Mouse (Mus musculus) activated CD4-positive, CD25-positive, alpha-beta regulatory T cell, adult 4 months (primary cell): ENCODE measurements at regions not wholly inside any gene's neighbourhood (a gene's known extent, or its start where the extent isn't known, plus 50 kb on each side); places are given as distances from the start of the nearest gene placed in this dataset.

Source experiments
- ATAC-seq: one replicate; pipeline ENCODE4 v1.8.0; 2017

DNA sequence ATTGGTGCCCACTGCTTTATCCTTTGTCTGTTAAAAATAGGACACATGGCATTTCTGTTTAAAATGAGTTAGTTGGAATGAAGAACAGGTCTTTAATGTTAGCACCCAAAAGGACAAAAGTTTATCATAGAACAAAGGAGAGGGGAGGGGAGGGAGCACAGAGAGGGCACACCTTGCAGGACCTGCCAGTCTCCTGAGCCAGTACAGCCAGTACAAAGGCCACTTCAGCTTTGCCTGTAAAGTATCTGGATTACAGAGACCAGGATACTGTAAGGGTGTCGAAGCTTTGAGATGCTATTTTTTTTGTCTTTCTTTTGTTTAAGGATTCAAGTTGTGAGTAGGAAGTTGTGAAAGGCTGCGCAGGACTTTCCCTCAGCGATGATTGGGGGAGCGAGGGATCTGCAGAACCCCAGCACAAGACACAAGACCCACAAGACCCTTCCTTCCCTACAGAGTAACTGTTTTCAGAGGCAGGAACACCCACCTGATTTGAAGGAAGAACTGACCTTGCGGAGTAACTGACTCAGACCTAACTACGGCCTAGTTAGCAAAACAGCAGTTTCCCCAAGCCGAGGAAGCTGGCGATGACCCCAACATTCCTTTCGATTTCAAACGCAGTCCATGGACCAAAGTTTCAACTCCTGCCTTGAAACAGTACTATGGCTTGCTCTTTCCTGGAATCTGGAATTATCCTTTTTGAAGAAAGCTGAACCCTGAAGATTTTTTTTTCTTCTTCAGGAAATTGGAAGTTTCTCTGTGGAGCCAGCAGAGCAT, 178.1 kb downstream of the Efnb2 start:
- no peak for ATAC-seq

DNA sequence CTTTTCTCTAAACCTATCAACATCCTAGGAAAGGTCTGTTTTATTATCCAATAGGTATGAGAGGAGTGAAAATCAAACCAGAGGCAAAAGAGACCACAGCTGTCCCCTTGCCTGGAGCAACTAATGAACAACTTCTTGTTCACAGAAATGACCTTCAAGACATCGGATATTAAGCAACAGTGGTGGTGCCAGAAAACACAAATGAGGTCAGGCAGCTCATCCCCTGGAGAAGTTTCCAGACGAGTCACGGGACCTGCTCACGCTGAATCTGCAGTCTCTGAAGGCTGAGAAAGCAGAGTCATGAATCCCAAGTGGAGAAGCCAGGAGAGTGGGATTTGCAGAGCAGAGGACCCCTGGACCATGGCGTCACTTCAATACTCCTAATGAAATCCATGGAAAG, 183.6 kb downstream of the Efnb2 start:
- no peak for ATAC-seq

DNA sequence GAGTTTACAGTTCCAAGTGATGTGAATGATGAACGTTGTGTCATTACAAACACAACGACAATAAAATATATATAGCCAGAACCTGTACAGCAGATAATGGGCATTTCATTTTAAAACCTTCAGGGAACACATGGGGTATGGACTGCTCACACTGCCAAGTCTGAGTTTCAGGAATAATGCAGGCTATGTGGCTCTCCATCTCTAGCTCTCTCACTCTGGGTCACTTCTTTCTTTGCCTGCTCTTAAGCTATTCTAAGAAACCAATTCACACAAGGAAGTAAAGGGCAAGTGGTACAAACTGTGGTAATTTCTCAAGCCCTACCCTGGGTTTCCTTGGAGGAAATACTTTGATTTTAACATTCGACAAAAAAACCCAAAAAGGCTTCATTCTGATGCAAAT, 192.5 kb downstream of the Efnb2 start:
- ATAC-seq: no peak

DNA sequence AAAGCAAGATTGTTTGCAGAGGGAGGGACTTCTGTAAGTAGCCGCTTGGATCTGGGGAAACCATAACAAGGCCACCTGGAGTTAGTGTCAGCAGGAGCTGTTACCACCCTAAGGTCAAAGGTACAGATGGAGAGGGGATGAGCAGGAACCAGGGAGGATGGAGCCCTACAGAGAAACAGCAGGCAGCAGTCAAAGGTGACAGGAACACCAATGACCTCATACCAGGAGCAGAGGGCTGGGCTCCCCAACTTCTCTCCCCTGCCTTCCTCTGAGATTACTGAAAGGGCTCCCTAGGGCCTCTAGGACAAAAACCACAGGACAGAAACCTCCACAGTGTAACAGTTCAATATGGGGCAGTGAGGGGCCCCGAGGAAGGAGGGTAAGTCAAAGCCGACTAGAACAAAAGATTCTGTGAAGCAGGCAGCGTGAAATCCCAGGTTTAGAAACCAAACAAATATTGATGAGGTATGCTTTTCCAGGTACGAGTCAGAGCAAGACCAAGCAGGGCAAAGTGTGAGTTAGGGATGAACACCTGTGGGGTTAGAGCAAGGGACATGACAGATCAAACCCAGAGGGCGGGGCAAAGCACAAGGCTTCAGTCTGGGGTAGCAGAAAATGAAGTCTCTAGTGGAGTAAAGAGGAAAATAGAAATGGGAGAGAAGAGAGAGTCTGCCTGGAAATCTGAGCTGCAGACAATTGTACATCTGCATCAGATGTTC, 194.4 kb downstream of the Efnb2 start:
- ATAC-seq: no peak

DNA sequence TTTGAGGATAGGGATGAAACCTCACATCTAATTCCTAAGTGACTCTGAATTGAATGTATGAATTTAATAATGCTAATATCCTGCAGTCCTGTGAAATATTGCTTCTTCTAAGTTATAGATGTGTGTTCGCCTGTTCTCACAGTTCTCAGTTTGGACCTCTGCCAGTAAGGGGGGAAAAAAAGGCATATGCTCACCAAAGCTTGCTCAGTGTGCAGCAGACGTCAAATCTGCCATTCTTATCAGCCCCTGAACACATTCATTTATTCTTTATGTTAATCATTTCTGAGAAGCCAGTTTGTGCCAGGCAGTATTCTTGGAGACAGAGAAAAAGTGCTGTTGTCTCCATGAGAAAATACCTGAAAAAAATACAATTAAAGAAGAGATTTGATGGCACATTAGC, 198.6 kb downstream of the Efnb2 start:
- ATAC-seq: no peak

DNA sequence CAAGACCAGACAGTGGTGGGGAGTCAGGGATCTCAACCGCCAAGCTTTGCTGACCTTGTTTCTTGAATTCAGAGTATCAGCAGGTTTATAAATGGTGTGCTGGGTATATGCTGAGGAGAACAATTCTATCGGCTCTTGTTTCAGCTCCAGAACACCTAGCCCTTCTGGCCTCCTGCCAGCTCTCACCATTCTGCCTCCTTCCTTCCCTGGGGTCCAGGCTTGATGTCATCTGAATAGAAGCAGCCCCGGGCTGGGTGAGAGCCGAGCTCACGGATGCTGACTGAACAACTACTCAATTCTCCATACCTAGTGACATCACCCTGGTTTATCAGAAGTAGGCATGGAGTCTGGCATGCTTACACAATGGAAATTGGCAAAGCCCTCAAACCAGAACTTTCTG, 203.5 kb downstream of the Efnb2 start:
- ATAC-seq: no peak

DNA sequence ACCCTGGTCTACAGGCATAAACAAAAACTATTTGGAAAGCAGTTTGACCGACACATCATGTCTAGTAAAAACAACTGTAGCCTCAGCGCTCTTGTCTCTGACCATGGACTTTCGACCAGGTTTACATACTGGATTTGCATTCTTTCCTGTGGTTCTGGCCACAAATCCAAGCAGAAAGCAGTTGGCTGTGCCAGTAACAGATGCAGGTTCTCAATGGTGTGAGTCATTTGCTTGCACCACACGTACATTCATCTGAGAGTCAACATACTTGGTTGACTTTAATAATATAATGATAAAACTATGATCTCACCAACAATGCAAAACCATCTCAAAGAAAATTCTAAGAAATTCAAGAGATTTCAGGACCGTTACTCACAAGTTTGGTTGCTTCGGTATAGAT, 207.1 kb downstream of the Efnb2 start:
- ATAC-seq: no peak

DNA sequence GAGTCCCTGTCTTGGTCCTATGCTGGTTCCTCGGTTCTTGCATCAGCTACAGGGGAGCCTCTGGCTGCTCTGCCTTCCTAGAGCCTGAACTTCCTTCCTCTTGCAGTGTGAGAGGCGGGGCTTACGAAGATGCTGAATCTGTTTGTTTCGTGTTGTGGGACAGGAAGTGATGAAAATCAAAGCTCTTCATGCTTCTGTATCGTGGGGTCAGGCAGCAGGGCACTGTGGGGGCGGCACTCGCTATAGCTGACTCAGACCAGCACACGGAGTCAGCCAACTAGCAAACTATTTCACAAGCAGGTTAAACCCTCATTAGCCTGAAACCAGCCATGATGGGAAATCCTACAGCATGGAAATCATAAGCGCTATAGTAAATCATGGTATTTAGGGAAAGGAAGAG, 208.8 kb downstream of the Efnb2 start:
- ATAC-seq: no peak

DNA sequence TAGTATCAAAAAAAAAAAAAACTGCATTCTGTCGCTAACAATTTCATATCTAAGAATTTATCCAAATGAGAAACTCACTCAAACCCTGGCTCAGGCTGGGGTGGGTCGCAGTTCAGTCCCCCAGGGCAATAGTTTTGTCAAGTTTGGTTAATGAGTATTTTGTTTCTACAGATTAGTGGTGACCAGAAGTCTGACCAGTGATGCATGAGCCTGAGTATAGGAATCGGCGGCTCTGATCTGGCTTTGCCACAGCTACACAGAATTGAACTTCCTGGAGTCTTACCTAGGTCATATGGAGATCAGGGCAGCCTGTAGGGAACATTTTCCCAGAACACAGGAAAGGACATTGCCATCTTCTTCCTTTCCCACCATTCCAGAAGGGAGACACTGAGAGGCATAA, 212.1 kb downstream of the Efnb2 start:
- ATAC-seq: no peak

DNA sequence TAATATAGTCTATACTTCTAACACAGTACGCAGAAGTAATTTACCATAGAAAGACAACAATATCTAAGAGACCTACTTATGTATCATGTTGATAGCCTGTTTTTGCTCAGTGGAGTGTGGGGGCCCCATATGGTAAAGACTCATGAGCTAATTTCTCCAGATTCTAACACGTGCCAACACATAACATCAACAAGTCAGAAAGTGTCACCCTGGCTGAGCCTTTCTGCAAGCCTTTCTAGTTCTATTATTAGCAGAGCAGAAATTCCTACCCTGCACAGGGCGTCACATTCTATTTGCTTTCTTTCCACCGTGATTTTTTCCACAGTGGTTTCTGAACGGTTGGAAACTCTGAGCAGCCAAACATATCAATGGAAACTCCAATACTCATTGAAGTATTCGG, 219.5 kb downstream of the Efnb2 start:
- no peak for ATAC-seq

DNA sequence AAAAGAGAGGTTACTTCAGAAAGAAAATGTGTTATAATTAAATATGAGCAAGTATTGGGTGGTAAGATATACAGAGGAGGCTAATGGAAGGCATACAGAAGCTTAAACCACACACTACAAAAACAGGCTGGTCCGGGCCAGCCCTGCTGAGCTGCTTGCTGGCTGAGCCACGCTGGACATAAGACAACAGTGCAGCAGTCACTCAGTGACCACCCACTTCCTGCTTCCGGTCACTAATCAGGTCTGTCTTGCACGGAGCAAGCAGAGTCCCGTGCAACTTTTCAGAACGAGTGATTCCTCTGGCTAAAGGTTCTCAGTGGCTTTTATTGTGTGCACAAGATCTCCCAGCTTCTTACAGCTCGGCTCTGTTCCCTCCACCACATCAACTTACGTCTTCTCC, 220.1 kb downstream of the Efnb2 start:
- no peak for ATAC-seq

DNA sequence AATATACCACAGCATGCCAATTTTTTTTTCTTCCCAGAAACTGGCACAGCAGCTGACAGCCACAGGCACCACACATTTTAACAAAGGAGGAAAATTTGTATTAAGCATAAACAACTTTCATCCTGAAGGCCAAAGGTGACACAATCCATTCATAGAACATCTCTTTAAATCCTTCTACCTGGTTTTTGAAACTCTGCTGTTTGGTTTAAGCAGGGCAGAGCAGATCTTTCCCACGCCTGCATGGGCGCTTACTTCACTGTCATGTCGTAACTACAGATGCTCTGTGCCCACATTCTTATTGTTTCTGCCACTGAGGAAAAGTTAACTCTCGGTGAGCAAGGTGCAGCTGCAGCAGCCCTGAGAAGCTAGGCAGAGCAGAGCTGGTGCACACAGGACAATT, 234.8 kb downstream of the Efnb2 start:
- no peak for ATAC-seq

DNA sequence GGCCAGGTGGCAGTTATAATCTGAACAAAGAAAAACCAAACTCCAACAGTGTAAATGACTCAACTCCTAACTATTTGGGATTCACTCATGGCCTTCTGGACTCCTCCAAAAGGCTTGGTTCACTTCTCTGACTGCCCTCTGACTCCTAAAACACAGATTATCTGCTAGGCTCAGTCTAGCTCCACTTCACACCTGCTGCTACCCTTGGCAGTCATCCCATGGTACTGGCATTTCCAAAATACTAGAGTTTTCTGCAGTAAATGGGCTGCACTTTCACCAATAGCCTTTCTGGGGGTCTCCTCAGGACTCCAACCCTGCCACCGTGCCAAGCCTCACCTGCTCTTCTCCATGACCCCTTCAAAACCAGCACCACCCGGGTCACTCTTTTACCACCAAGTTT, 237.6 kb downstream of the Efnb2 start:
- no peak for ATAC-seq

DNA sequence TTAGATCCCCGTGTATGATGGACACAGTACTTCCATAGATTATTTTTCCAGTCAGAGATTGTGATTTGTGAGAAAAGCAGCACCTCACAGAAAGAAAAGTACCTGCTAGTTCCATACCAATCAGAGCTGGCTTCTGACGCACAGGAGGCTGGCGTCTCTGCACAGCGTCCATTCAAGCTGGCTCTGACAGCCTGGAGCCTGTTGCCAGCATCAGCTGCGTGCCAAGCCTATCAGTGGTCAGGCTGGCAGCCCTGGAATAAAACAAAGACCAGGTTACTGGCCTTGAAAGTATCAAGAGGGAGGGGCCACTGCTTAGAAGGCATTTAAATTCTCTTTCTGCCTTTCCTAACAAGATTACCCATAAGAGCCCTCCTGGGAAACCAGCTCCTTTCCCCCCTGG, 239.3 kb downstream of the Efnb2 start:
- no peak for ATAC-seq

DNA sequence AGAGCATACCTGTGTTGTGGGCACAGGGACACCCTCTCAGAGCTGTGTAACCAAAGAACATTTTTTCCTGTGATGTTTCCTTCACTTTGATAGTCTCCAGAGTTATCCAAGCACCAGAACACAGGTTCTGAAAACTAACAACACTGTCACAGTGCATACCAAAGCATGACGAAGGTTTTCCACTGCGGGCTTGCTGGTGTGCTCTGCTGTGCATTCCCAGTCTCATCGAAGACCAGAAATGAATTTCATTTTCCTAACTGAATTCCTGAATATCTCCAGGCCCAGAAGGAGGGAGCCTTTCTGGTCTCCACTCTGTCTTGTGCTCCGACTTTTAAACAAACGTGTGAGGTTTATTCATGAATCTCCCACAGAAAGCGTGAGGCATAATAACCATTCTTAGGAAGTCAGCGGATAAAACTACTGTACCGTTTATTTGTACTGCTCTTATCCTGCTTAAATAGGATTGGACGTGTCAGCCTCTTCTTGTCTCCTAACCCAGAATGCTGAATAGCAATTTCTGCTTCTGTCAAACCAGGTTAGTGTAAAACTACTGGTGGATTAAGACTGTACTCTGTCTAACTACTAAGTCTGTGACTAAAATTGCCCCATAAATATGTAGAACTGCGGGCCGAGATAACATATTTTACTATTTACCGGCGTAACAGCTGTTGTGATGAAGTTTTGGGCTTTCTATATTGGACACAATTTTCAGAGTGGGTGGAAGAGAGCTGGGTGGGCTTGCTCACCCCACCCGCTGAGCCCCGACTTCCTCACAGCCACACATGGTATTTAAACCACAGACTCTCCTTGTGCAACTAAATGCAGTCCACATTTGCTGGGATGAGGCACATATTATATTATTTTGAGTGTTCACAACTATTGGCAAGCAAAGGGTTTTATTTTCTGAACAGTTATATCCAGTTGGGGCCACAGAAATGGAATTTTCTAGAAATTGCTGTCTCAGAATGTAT, 241.4 kb downstream of the Efnb2 start:
- no peak for ATAC-seq

DNA sequence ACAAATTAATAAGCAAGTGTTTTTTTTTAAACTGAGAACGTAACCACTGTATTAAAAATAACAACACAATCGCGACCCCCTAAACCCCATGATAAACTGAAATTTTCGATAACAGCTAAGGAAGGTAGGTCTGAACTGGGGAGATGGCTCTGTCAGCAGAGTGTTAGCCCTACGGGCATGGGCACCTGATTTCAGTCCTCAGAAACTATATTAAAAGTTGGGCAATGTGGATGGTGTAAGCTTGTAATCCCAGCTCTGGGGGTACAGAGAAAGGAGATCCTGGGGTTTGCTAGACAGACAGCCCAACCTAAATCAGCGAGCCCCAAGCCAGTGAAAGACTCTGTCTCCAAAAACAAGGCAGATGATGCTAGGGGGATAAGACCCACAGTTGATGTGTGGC, 242.1 kb downstream of the Efnb2 start:
- no peak for ATAC-seq

DNA sequence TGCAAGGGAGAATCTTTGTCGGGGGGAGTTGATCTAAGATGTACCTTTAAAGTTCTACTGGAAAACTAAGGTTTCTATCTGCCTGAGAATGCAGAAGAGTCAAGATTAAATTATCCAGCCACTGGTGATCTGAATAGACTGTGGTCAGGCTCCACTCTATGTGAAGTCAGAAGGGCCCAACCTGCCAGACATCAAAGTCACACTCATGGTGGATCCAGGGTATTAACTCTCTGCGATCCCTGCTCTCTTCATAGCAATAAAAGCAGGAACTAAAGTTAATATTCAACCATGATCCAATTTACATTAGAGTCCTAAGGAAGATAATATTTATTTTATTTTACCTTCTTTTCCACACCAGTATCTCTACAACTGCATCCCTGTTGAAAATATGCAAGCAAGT, 242.5 kb downstream of the Efnb2 start:
- ATAC-seq: no peak

DNA sequence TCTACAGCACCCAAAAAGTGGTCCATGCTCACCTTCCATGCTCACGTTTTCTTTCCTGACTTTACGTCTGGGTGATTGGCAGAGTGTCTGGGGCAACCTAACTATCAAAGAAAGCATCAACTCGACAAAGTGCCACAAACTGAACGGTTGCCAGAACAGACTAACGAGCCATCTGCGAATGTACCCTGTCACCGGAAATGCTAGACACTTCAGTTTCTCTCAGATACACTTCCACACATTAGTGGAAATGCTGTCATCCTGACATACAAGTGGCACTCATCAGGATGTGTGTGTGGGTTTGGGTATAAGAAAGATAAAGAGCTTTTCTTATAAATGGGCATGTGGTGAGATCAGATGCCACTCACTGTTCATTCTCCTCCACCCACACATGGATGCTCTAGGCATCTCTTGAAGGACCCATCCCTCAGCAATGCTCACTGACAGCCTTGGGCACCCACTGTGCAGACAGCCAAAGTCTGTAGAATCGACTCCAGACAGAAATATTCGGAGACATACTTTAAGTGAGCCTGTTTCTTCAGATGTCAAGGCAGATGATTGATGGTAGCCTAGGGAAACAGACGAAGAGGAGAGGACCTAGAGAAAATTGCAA, 244.8 kb downstream of the Efnb2 start:
- ATAC-seq: no peak

DNA sequence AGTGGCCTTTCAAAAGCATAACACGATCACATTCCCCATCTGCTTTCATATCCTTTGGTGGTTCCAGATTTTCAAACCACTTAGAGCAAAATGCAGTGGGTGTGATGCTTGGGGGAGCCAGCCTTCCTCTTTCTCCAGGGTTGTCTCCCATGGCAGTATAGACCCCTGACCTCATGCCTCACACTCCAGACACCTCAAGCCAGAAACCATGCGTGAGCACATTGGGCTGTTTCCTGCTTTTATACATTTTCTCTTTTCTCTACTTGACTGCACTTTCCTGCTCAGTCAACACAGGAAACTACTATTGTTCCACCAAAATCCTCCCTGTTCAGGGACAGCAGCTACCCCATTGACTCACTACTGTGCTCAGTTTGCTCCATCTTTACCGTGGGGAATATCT, 253.7 kb downstream of the Efnb2 start:
- no peak for ATAC-seq

DNA sequence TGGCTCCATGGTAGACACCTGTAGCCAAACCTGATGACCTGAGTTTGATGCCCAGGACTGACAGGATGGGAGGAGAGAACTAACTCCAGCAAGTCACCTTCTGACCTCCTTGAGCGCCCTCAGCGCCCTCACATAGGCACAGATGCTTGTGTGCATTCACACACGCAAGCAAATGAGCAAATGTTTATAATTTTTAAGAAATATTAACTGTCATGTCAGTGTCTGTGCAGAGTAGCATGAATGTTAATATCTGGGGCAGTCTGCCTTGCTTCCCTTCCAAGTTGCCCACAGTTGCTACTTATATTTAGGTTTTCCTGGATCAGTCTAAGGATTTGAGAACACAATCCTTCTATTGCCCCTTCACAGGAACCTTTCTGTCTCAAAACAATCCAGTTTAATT, 257.6 kb downstream of the Efnb2 start:
- no peak for ATAC-seq

DNA sequence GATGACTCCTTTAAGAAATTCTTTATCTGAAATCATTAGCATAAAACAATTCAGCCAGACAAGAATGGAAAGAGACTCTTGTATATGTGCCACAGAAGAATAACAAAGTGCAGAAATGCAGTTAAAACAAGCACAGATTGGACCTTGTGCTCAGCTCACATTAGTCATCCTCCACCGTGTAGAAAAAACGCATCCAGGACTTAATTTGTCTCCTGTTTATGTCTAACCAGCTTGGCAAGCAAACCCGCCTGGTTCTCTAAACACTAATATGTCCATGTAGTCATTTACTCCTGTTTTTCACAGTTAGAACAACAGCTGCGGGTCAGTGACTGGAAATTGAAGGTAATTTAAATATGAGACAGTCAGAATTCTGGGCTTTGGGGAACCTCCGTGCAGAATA, 268.7 kb downstream of the Efnb2 start:
- ATAC-seq: no peak

DNA sequence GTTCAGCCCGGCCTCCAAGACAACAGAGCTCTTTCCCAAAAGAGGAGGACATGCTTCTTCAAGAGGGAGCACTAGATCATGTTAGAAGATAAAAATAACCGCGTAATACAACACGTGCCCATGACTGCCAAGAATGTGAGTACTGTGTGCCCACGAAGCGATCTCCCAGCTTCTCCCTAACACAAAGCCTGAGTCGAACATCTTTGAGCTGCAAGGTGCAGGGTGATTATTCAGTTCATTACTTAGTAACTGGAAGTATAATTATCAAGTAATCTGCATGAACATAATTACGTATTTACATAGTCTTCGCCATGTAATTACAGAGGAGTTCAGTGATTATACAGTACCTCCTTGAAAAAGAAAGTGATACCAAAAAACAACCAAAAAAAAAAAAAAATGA, 269.7 kb downstream of the Efnb2 start:
- no peak for ATAC-seq

DNA sequence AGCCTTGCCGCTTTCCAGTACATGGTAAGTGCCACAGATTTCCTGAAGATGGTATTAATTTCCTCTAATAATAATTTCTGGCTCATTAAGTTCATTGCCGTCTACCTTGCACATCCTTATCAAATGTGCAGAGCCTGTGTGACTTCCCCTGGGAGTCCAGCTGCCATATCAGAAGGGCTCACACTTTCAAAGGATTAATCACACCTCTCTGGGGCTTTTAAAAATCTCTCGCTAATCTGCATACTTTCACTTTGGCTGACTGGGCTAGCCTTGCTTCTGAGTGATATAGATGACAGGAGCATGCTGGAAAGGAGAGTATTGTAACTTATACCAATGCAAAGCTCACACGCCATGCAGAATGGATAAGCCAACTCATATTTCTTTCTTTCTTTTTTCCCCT, 282.8 kb downstream of the Efnb2 start:
- ATAC-seq: no peak
